Mouse (Mus musculus) liver, postnatal 0 days (tissue): ENCODE measurements around the gene Dnaja2. TPM values are rescaled to one million over a fixed set of nuclear protein-coding genes. Genes with fewer than 3 reads are reported as not detected.

ENCODE experiments used
- ATAC-seq: fragments of 200-750 bp; cut with Nextera tagmentation; 2 replicates; pipeline ENCODE4 v1.8.0; 2017; ENCODE audit warnings: mild to moderate bottlenecking, moderate library complexity
- DNase-seq: peaks from one replicate; pipeline ENCODE4 v3.0.0-alpha.2; 2016
- H3K27ac ChIP-seq: fragments of 300-500 bp; sonication (generic); 2 replicates; pipeline ENCODE4 v1.5.1; 2014; ENCODE audit warnings: antibody characterized with exemption, moderate library complexity, mild to moderate bottlenecking, low read depth
- H3K27me3 ChIP-seq: fragments of 300-500 bp; sonication (generic); 2 replicates; pipeline ENCODE4 v1.6.1; 2014; ENCODE audit warnings: low read length, control low read depth, mixed read lengths; ENCODE audit not compliant: insufficient read depth
- H3K36me3 ChIP-seq: fragments of 300-500 bp; sonication (generic); replicated peaks from 2 replicates; pipeline ENCODE4 v1.6.1; 2014; ENCODE audit warnings: mild to moderate bottlenecking, control low read depth, low read length, moderate library complexity, mixed read lengths; ENCODE audit not compliant: insufficient read depth
- H3K4me1 ChIP-seq: fragments of 300-500 bp; sonication (generic); 2 replicates; pipeline ENCODE4 v1.6.1; 2014; ENCODE audit warnings: antibody characterized with exemption, mild to moderate bottlenecking, control low read depth; ENCODE audit not compliant: insufficient read depth
- H3K4me2 ChIP-seq: fragments of 300-500 bp; sonication (generic); 2 replicates; pipeline ENCODE4 v1.6.1; 2014; ENCODE audit warnings: low read depth, mild to moderate bottlenecking, low read length, moderate library complexity, mixed read lengths
- H3K4me3 ChIP-seq: fragments of 300-500 bp; sonication (generic); 2 replicates; pipeline ENCODE4 v1.5.1; 2014; ENCODE audit warnings: low read depth, low read length
- H3K9ac ChIP-seq: fragments of 300-500 bp; sonication (generic); replicated peaks from 2 replicates; pipeline ENCODE4 v1.6.1; 2014; ENCODE audit warnings: mild to moderate bottlenecking, moderate library complexity
- H3K9me3 ChIP-seq: fragments of 300-500 bp; sonication (generic); 2 replicates; pipeline ENCODE4 v1.6.1; 2016; ENCODE audit warnings: mild to moderate bottlenecking, control low read depth, low read length, mixed read lengths
- CTCF ChIP-seq: sonication (generic); IDR thresholded peaks from 2 replicates; pipeline ENCODE4 v1.5.1; 2016; ENCODE audit warnings: antibody characterized with exemption, low read depth
- EP300 ChIP-seq: IDR thresholded peaks from 2 replicates; pipeline ENCODE4 v1.6.1; 2016; ENCODE audit warnings: antibody characterized with exemption, low read depth, mild to moderate bottlenecking
- WGBS: fragments of 180-500 bp; shearing (Covaris S2); extraction: QIAGEN DNeasy Blood & Tissue Kit; methylation state at CpG from one replicate; pipeline ENCODE4 v1.1.7; 2014; ENCODE audit not compliant: insufficient replicate concordance; 5-methylcytosine and 5-hydroxymethylcytosine counted together
- polyA plus RNA-seq: library from polyadenylated mRNA; unstranded; fragments of >200 nt; fragmentation: Nextera tagmentation; extraction: Ambion mirVana; gene quantifications from 2 replicates; pipeline ENCODE4 v1.2.1, GENCODE M21; 2015

Dnaja2 gene
- 82.9 and 89.2 TPM in 2 replicates for polyA plus RNA-seq

- Histone ChIP-seq H3K27me3 (no peaks in the 10 kb centered on the region), H3K36me3 (peaks cover 20% of the 10 kb centered on the region), H3K4me2 (peak within 1 kb of the TSS; percentile 91), H3K4me3 (peak within 1 kb of the TSS; percentile 96), H3K4me1 (peaks cover 19% of the 10 kb centered on the region), H3K9ac (peak within 1 kb of the TSS; percentile 93), H3K9me3 (no peaks in the 10 kb centered on the region), H3K27ac (peak within 1 kb of the TSS; percentile 97)
- DNase-seq (peak; percentile 93), ATAC-seq (peak; percentile 95)
- TF ChIP-seq EP300 (no peak), CTCF (no peak)
- under 1% methylated on average over 60 of the region's 77 CpGs for WGBS
Measured at GRCm38 (mm10) chr8:85555181-85556145, at the start of gene Dnaja2. TSS of gene Dnaja2 (minus strand) at chr8:85555344.

- DNase-seq = peak; percentile 32
- H3K4me2 ChIP-seq = no peak overlapping the region
- H3K4me1 ChIP-seq = peaks cover 3% of the 10 kb centered on the region; the same call in 1 of the 2 replicates
- no peaks in the 10 kb centered on the region for H3K36me3 ChIP-seq
- no peaks in the 10 kb centered on the region for H3K27me3 ChIP-seq
- peak; percentile 67 for ATAC-seq
- TF ChIP-seq EP300 (no peak), CTCF (no peak)
- no peak overlapping the region for H3K4me3 ChIP-seq
- no peaks in the 10 kb centered on the region for H3K9me3 ChIP-seq
- H3K27ac ChIP-seq = peak overlapping the region; percentile 55
- WGBS = 54% methylated on average over 4 of the region's 4 CpGs
- no peak overlapping the region for H3K9ac ChIP-seq
Measured at GRCm38 (mm10) chr8:85604201-85604600, 49.1 kb upstream of the Dnaja2 start.

- DNase-seq (peak; percentile 61), ATAC-seq (no peak)
- peak overlapping the region; percentile 48 for H3K27ac ChIP-seq
- 32% methylated on average over 8 of the region's 8 CpGs for WGBS
- no peak overlapping the region for H3K4me3 ChIP-seq
- H3K9ac ChIP-seq = no peak overlapping the region
- H3K27me3 ChIP-seq = no peaks in the 10 kb centered on the region
- TF ChIP-seq CTCF (peak; percentile 71), EP300 (no peak)
- H3K9me3 ChIP-seq = no peaks in the 10 kb centered on the region
- H3K4me1 ChIP-seq = peaks cover 3% of the 10 kb centered on the region; the same call in 1 of the 2 replicates
- no peaks in the 10 kb centered on the region for H3K36me3 ChIP-seq
- H3K4me2 ChIP-seq = no peak overlapping the region
Measured at GRCm38 (mm10) chr8:85603203-85603895, 48.2 kb upstream of the Dnaja2 start.

DNA sequence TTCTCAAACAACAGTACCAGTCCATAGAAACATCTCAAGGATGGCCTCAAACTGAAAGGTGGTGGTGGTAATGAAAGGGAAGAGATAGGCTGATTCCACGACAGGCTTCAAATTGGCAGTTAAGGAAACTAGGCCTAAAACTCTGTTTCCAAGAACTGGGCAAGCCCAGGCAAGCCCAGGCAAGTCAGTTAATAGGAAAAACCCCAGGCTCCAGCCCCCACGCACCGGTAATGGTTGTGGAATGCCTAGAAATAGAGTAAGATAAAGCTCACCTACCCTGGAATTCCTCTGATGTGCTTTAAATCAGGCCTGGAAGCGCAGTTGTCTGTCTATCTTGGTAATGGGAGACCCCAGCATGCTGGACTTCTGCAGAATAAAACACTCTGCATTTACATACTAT lies 47.6 kb upstream of the Dnaja2 start:
- H3K9me3 ChIP-seq = no peaks in the 10 kb centered on the region
- no peak overlapping the region for H3K9ac ChIP-seq
- H3K27me3 ChIP-seq = no peaks in the 10 kb centered on the region
- no peak overlapping the region for H3K27ac ChIP-seq
- DNase-seq = no peak
- no peak for ATAC-seq
- H3K36me3 ChIP-seq = no peaks in the 10 kb centered on the region
- no peak overlapping the region for H3K4me3 ChIP-seq
- no peak for TF ChIP-seq EP300
- H3K4me1 ChIP-seq = peaks cover 3% of the 10 kb centered on the region; the same call in 1 of the 2 replicates
- H3K4me2 ChIP-seq = no peak overlapping the region
- 73% methylated on average over 4 of the region's 4 CpGs for WGBS

DNA sequence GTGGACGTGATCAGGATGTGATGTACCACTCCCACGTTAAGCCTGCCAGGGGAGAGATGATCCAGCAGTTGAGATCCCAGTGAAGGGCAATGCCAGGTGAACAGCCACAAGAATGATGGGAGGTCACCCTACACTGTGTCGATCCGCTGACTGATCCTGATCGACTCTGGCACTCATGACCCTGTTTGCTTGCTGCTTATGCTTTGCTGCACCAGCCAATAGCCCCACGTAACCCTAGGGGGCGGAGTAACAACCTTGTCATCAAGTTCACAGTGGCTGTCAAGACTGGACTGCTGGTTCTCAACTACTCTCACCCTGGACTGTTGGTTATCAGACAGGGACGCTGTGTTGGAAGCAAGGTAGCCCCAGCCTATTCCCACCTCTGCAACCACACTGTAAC lies 46.6 kb upstream of the Dnaja2 start:
- no peaks in the 10 kb centered on the region for H3K36me3 ChIP-seq
- H3K9ac ChIP-seq = no peak overlapping the region
- H3K27ac ChIP-seq = no peak overlapping the region
- ATAC-seq = peak; percentile 90
- 68% methylated on average over 8 of the region's 8 CpGs for WGBS
- H3K9me3 ChIP-seq = no peaks in the 10 kb centered on the region
- H3K4me2 ChIP-seq = no peak overlapping the region
- TF ChIP-seq CTCF = no peak
- TF ChIP-seq EP300 = no peak
- peaks cover 3% of the 10 kb centered on the region; the same call in 1 of the 2 replicates for H3K4me1 ChIP-seq
- no peak overlapping the region for H3K4me3 ChIP-seq
- DNase-seq = peak; percentile 56
- H3K27me3 ChIP-seq = no peaks in the 10 kb centered on the region
